Mouse (Mus musculus): Measurements from ENCODE around the gene Scd2.

- TF ChIP-seq CTCF (IDR thresholded peaks at IDR 0.05; ENCODE audit: control insufficient read depth, insufficient read depth, insufficient replicate concordance, low read depth, low read length) (no peak), POLR2A (IDR thresholded peaks at IDR 0.05; ENCODE audit: control insufficient read depth, low read depth, low read length) (no peak)
Measured at GRCm38 (mm10) chr19:44318545-44318944, 25.1 kb downstream of the Scd2 start.

Measured in testis, adult 2 months (tissue).